Mouse (Mus musculus): Measurements from ENCODE around the gene Gpc6.

- no peak for TF ChIP-seq CTCF (IDR thresholded peaks at IDR 0.05)
- no peak for TF ChIP-seq EP300 (IDR thresholded peaks at IDR 0.05; ENCODE audit: insufficient read depth, low read depth, low read length)
These were observed 8.7 kb downstream of the Gpc6 start for GRCm38 (mm10) chr14:116933825-116934224.
